Mouse (Mus musculus) cerebellum, adult 9-10 months (tissue): ENCODE measurements around the gene 6030452D12Rik.

Source experiments
- DNase-seq: peaks from one replicate; pipeline ENCODE4 v3.0.0; 2022

6030452D12Rik gene

GRCm38 (mm10) chr8:106500018-106500685 lies at the start of gene 6030452D12Rik:
Gene 6030452D12Rik (plus strand): TSS chr8:106500522.
- no peak for DNase-seq

DNA sequence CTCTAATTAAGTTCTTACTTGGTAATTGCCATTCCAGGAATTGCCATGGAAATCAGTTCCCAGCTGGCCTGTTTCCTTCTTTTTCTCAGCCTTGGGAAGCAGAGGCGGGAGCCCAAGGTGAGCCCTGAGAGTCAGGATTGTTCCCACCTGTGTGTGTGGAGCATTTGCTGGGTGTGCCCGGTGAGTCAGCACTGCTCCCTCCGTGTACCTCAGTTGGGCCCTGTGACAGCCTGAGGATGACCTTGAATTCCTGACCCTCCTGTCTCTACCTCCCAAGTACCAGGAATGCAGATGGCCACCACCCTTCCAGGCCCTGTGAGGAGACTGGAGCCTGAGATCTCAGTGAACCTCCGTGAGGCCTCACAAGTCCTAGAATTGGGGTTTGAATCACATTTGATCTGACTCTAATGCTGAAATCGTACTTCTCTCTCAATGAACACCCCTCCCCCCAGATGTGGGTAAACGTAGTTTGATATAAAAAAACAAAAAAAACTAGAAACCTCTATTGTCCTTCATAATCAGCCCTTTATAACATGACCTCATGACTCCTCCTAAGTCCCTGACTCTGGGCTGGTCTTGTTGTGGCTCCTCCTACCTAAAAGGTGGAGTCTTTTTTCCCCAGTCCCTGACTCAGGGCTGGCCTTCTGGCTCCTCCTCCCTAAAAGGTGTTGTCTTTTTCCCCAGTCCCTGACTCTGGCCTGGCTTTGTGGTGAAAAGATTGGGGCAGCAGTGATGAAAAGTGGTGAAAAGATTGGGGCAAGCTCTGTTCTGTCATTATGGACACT lies 48.8 kb upstream of the 6030452D12Rik start:
- no peak for DNase-seq

- no peak for DNase-seq
Measured at GRCm38 (mm10) chr8:106452701-106453481, 47.4 kb upstream of the 6030452D12Rik start.

- DNase-seq = no peak
Measured at GRCm38 (mm10) chr8:106454036-106454435, 46.3 kb upstream of the 6030452D12Rik start.

GRCm38 (mm10) chr8:106462131-106462530 lies 38.2 kb upstream of the 6030452D12Rik start:
- DNase-seq = no peak

DNA sequence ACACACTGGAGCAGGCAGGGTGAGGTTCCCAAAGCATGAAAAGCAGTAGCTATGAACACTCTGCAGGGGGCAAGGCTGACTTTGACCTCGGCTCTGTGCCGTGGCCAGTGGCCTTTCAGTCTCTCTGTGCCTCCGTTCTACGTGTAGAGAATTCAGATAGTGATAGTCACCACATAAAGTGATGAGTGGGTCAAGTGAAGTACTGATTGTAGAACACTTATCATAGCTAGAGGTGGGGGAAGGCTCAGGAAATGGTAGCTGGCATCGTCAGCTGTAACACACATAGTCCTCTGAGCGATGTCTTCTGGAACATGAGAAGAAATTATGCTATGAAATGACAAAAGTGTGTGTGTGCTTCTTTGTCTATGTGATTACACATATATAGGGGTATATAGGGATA lies 36.5 kb upstream of the 6030452D12Rik start:
- no peak for DNase-seq

DNA sequence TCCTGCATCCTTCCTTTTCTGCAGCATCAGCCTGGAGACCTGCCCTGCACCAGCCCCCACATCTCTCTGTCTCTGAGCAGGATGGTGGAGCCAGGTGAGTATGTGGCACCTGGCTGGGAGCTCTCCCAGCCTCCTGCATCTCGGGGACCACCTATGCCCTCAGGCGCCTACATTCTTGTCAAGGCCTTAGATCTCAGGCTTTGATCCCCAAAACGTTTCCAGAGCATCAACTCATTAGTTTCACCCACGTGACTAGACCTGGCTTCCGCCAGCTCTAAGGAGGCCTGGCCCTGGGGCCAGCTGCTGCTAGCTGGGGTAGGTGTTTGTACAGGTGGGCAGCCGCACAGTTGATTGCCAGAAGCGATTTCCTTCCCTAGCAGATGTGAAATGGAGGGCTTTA lies 30.8 kb upstream of the 6030452D12Rik start:
- no peak for DNase-seq

DNA sequence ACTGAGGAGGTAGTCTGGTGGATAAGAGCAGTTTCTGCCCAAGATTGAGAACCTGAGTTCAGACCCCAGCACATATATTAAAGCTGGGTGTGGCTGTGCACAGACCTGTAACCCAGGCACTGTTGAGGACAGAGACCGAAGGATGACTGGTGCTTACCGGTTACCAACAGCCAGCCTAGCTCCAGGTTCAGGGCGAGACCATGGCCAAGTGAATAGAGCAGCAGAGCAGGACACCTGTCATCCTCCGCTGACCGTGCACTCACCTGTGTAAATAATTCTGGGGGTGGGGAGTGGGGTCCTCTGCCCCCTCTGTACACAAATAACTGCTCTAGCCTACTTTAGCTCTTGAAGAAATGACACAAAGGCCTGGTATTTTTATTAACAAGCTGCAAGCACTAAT lies 26.3 kb upstream of the 6030452D12Rik start:
- no peak for DNase-seq

DNA sequence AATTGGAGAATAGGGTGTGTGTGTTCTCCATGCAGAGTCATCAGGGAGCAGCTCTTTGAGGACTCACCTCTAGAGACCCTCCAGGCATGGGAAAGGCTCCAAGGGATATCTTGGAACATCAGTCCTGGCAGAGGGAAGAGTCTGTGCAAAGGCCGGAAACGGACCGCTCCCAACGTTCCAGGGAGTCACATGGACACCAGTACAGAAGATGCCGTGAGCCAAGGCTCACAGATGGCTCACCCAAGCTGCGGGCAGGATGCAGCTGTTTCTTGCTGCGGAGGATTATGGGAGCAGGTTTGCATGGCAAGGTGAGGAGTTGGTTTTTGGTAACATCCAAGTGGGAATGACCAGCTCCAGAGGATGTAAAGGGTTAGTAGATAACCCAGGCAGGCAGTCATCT lies 3.9 kb downstream of the 6030452D12Rik start:
- no peak for DNase-seq

GRCm38 (mm10) chr8:106505328-106505965 lies 5.1 kb downstream of the 6030452D12Rik start:
- DNase-seq = no peak

GRCm38 (mm10) chr8:106506106-106506505 lies 5.8 kb downstream of the 6030452D12Rik start:
- no peak for DNase-seq

DNA sequence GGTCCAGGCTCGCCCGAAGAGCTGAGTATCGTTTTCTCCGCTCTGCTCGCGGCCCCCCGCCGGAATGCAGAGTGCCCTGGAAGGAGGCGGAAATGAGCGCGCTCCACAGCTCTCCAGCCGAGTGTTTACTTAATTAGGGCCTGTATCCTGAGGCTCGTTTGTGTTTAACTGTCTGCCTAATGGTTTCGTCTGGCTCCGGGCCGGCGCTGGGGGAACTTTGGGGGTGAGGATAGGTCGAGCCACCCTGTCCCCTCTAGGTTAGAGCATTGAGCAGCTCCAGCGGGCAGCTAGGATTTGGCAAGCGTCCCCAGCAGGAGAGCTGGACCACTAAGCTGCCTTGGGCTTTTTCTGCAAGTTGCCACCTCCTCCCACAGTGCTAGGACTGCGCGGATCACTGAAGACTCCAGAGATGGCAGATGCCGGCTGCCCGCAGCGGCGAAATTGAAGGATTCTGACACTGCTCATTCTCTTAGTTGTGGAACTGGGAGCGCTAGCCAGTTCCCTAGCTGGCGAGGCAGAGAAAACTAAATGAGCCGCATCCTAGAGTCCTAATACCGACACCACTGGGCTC lies 7.5 kb downstream of the 6030452D12Rik start:
- DNase-seq = peak; percentile 1

- no peak for DNase-seq
Measured at GRCm38 (mm10) chr8:106508456-106508855, 8.1 kb downstream of the 6030452D12Rik start.

- DNase-seq = no peak
Measured at GRCm38 (mm10) chr8:106509079-106509780, 8.9 kb downstream of the 6030452D12Rik start.

GRCm38 (mm10) chr8:106510365-106510975 lies 10.1 kb downstream of the 6030452D12Rik start, which contains the start of gene Cdh3:
Gene Cdh3 (plus strand): TSS chr8:106510891.
- no peak for DNase-seq

DNA sequence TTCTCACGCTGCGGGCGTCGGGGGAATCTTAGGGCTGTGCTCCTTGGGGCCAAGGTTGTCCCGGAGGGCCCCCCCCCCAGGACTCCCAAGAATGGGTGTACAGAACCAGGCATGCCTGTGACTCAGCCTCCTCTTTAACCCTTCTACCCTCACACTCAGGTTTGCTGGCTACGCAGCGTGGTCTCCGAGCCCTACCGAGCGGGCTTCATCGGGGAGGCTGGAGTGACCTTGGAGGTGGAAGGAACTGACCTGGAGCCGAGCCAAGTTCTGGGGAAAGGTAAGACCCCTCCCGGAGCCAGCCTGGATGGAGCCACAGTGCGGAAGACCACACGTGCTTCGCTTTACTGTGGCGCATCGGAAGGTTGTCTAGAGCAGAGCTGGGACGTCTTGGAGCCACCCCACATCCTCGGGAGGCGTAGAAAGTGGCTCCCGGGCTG lies 10.8 kb downstream of the 6030452D12Rik start:
- no peak for DNase-seq

DNA sequence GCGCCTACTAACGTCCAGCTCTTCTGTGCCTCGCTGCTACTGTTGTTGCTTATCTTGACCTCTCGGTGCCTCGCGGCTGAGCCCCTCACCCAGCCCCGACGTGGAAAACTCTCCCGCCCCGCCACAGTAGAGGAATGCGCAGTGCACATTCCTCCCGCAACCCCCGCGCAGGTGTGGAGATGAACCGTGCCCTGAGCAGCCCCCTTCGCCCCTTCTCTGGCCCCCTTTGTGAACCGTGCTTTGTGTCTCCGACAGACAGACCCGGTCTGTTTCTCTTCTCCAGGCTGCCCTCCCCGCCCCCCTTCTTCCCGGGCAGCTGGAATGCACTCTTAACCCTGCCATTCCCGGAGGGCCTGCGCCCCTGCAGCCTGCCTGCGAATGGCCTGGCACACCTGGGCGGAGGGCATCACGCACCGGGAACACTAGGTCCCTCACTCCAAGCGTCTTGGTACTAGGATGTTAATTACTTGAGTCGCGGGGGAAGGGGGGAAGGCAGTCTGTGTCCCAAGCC lies 11.3 kb downstream of the 6030452D12Rik start:
- DNase-seq = no peak

- DNase-seq = no peak
Measured at GRCm38 (mm10) chr8:106512475-106513150, 12.3 kb downstream of the 6030452D12Rik start.

DNA sequence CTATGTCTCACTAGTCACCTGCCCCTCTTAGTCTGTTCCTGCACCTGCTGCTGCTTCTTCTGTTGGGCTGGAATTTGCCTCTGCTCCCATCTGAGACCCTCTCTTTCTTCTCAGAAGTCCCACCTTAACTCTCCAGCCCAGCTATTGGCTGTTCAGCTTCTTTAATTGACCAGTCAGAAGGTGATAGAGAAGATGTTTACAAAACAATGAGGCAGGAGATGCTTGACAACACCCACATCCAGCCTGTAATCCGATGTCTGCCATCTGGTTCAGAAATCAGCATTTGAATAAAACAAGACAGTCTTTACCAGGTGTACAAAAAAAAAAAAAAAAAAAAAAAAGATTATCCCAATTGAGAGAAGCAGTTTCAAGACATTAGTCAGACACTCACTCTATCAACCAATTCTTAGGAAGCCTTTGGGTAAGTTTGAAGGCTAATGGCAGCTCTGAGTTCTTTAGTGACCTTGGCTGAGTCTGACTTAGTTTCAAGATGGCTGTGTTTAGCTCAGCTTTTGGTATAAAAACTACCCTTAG lies 15.7 kb downstream of the 6030452D12Rik start:
- DNase-seq = no peak

DNA sequence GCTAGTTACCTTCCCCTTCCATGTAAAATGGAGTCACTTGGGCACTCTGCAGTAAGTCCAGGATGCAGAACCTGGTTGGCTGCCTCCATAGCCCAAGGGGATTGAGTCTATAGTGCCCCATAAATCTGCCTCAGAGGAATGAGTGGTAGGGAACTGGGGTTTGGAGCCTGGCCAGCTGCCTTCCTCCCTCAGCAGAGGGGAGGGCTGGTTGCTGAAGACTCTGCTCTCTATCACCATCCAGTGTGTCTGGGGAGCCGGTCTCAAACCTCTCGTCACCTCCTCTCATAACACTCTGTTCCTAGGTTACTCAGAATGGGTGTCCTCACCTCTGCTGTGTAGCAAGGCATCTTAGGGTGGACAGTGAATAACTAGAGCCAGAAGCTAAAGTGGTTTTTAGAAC lies 16.3 kb downstream of the 6030452D12Rik start:
- no peak for DNase-seq
